Mouse (Mus musculus): ENCODE measurements around the gene Opcml. TPM values are rescaled to one million over a fixed set of nuclear protein-coding genes. Genes with fewer than 3 reads are reported as not detected.

The Opcml gene
- total and polyA plus RNA-seq, 3 experiments, result 0.82 TPM; not detected in 2

DNA sequence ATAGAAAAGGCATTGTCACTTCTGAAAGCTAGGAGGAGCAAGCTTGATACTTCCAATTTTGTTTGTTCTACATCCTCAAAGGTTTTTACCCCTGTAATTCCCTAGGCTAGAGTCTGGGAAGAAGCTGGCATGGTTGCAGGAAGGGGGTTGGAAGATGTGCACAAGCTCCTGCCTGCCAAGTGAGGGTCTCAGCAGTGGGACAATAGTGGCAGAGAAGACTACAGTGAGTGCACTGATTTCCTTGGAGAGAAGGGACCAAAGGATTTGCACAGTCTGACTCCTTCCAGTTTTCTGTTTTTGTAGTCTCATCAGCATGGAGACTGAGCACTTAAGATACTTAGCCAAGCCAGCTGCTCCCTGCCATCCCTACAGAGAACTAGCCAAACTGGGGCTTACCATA, 177.7 kb downstream of the Opcml start:
- no peaks in the 10 kb centered on the region for H3K9me3 ChIP-seq (replicated peaks)
- TF ChIP-seq GATA1 (IDR thresholded peaks at IDR 0.05; ENCODE audit: borderline replicate concordance, low read length) (no peak), TAL1 (conservative IDR thresholded peaks at IDR 0.05; ENCODE audit: low read depth, low read length) (no peak), CTCF (IDR thresholded peaks at IDR 0.05; ENCODE audit: low read depth, low read length) (no peak)
- no peak for ATAC-seq (ENCODE audit: extremely low read depth, insufficient number of reproducible peaks, low FRiP score, poor library complexity, severe bottlenecking)

DNA sequence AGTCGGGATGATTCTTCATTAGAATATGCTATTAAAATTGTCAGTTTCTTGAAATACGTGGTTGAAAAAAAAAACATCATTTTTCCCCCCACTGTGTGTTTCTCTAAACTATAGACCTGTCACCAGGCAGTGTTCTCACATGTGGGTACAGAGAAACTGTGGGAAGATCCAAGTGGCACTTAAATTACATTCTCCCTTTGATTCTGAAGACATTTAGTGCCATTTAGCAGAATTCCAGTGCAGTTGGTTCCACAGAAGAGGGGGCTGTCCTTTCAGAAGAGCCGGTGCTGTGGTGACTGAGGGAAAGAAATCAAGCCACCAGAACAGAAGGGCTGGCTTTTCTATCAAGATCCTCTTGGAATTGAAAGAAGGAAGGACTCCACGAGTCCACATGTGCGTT, 181.7 kb downstream of the Opcml start:
- DNase-seq (ENCODE audit: low spot score) (no peak), ATAC-seq (ENCODE audit: extremely low read depth, insufficient number of reproducible peaks, low FRiP score, poor library complexity, severe bottlenecking) (no peak)
- TF ChIP-seq GATA2 (IDR thresholded peaks at IDR 0.05; ENCODE audit: borderline replicate concordance, low read depth, low read length), result no peak
- TF ChIP-seq GATA1 (IDR thresholded peaks at IDR 0.05; ENCODE audit: borderline replicate concordance, low read length), result no peak
- no peak for TF ChIP-seq TAL1 (conservative IDR thresholded peaks at IDR 0.05; ENCODE audit: low read depth, low read length)
- TF ChIP-seq CTCF (IDR thresholded peaks at IDR 0.05; ENCODE audit: low read depth, low read length), result no peak
- TF ChIP-seq POLR2AphosphoS5 (IDR thresholded peaks at IDR 0.05; ENCODE audit: insufficient replicate concordance, low read depth, low read length), result no peak
- H3K4me1 ChIP-seq (ENCODE audit: insufficient read depth, low read depth, low read length), result no peaks in the 10 kb centered on the region
- no peaks in the 10 kb centered on the region for H3K9me3 ChIP-seq (replicated peaks)
- no peaks in the 10 kb centered on the region for H3K36me3 ChIP-seq (replicated peaks)
- H3K27me3 ChIP-seq (ENCODE audit: insufficient read depth, low read length), result no peaks in the 10 kb centered on the region
- H3K4me3 ChIP-seq (ENCODE audit: low read depth, low read length), result no peak overlapping the region

More for the DNA sequence above, 177.7 kb downstream of the Opcml start:
- H3K27me3 ChIP-seq (ENCODE audit: insufficient read depth, low read length), result no peaks in the 10 kb centered on the region
- no peaks in the 10 kb centered on the region for H3K36me3 ChIP-seq (replicated peaks)
- DNase-seq (ENCODE audit: low spot score), result no peak
- no peak overlapping the region for H3K4me3 ChIP-seq (ENCODE audit: low read depth, low read length)
- no peaks in the 10 kb centered on the region for H3K4me1 ChIP-seq (ENCODE audit: insufficient read depth, low read depth, low read length)

DNA sequence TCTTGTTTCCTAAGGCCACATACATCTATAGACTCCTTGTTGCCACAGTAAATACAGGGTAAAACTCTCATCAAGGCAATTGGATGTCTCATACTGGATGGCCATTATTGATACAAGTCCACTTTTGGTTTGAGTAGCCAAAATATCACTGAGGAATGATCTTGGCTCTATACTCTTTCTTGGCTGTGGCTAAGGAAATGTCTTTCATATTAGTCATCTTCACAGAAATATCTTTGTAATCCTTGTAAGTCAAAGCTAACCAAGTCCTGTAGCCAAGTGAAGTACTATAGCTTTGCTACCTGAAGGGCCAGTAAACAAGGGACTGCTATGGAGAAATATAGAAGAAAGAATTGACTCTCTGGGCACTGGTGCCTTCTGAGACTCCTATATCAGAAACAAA, 192.0 kb downstream of the Opcml start:
- H3K4me1 ChIP-seq (ENCODE audit: insufficient read depth, low read depth, low read length), result no peaks in the 10 kb centered on the region
- no peaks in the 10 kb centered on the region for H3K27me3 ChIP-seq (ENCODE audit: insufficient read depth, low read length)
- H3K36me3 ChIP-seq (replicated peaks), result no peaks in the 10 kb centered on the region
- DNase-seq (ENCODE audit: low spot score) (no peak), ATAC-seq (ENCODE audit: extremely low read depth, insufficient number of reproducible peaks, low FRiP score, poor library complexity, severe bottlenecking) (no peak)
- TF ChIP-seq TAL1 (conservative IDR thresholded peaks at IDR 0.05; ENCODE audit: low read depth, low read length) (no peak), GATA1 (IDR thresholded peaks at IDR 0.05; ENCODE audit: borderline replicate concordance, low read length) (no peak), GATA2 (IDR thresholded peaks at IDR 0.05; ENCODE audit: borderline replicate concordance, low read depth, low read length) (no peak), CTCF (IDR thresholded peaks at IDR 0.05; ENCODE audit: low read depth, low read length) (no peak), POLR2AphosphoS5 (IDR thresholded peaks at IDR 0.05; ENCODE audit: insufficient replicate concordance, low read depth, low read length) (no peak)
- H3K9me3 ChIP-seq (replicated peaks), result no peaks in the 10 kb centered on the region
- H3K4me3 ChIP-seq (ENCODE audit: low read depth, low read length), result no peak overlapping the region

DNA sequence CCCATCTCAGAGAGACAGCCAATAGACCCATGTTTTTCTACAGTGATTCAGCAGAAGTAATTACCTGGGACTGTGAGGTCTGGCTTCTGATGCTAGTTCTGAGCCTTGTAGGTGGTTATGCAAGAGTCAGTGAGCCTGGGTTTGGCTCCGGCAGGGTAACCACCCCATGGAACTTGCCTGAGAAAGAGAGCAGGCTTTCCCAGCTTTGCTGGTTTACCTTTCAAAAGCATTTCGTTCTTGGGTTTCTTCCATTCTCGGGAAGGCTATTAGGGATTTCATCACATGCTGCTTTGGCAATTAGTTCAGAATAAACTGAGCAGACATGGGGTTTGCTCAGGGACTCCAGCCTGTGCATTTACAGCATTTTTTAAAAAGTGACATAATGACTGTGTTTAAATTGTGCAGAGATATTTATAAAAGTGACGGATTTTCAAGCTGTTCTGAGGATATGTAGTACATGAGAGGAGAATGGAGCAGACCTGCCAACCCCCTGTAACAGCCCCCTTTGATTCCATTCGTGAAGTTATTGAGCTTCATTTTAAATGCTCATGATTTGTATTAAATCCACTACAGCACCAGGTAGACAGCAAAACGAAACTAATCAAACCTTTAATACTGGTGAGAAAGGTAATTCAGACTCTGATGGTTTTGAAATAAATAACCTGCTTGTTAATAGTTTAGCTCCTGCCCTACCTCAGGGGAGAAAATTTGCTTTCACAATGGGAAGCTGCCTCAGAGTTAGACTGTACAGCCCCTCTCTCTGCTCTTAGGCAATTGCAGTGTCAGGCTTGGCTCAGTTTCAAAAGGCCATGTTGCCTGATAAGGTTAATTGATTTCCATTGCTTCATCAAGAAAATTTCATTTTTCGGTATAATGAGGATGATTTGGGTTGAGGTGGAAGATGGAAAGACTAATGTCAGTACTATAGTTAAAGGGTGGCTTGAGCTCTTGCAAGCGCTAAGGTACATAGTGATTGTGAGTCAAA, 196.3 kb downstream of the Opcml start:
- no peak for DNase-seq (ENCODE audit: low spot score)
- no peak for ATAC-seq (ENCODE audit: extremely low read depth, insufficient number of reproducible peaks, low FRiP score, poor library complexity, severe bottlenecking)
- H3K27me3 ChIP-seq (ENCODE audit: insufficient read depth, low read length), result no peaks in the 10 kb centered on the region
- TF ChIP-seq GATA2 (IDR thresholded peaks at IDR 0.05; ENCODE audit: borderline replicate concordance, low read depth, low read length) (no peak), TAL1 (conservative IDR thresholded peaks at IDR 0.05; ENCODE audit: low read depth, low read length) (no peak), CTCF (IDR thresholded peaks at IDR 0.05; ENCODE audit: low read depth, low read length) (no peak), GATA1 (IDR thresholded peaks at IDR 0.05; ENCODE audit: borderline replicate concordance, low read length) (no peak), POLR2AphosphoS5 (IDR thresholded peaks at IDR 0.05; ENCODE audit: insufficient replicate concordance, low read depth, low read length) (no peak)
- H3K36me3 ChIP-seq (replicated peaks), result no peaks in the 10 kb centered on the region
- no peaks in the 10 kb centered on the region for H3K4me1 ChIP-seq (ENCODE audit: insufficient read depth, low read depth, low read length)
- H3K9me3 ChIP-seq (replicated peaks), result no peaks in the 10 kb centered on the region
- no peak overlapping the region for H3K4me3 ChIP-seq (ENCODE audit: low read depth, low read length)

DNA sequence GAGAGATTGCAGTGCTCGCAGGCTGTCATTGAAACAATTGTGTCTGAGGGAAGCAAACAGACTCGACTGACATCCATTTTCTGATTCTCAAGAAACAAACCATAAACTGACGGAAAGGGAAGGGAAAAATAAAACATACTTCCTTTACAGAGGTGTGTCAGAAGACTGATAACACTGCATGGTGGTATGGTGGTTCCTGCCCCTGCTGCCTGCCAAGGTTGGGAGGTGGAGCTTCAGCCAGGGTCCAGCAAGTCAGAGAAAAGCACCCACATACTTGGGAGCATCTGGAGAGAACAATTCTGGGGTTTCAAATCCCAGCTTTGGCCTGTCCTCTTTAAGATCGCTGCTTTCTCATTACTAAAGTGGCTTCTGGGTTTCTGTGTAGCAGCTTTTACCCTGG, 201.0 kb downstream of the Opcml start:
- Histone ChIP-seq H3K27me3 (ENCODE audit: insufficient read depth, low read length) (no peaks in the 10 kb centered on the region), H3K36me3 (replicated peaks) (no peaks in the 10 kb centered on the region), H3K4me1 (ENCODE audit: insufficient read depth, low read depth, low read length) (no peaks in the 10 kb centered on the region), H3K4me3 (ENCODE audit: low read depth, low read length) (no peak overlapping the region), H3K9me3 (replicated peaks) (0 out of 2 replicates have a peak, but pooled peaks cover 2% of the 10 kb centered on the region)
- ATAC-seq (ENCODE audit: extremely low read depth, insufficient number of reproducible peaks, low FRiP score, poor library complexity, severe bottlenecking), result no peak
- no peak for TF ChIP-seq CTCF (IDR thresholded peaks at IDR 0.05; ENCODE audit: low read depth, low read length)
- no peak for DNase-seq (ENCODE audit: low spot score)

DNA sequence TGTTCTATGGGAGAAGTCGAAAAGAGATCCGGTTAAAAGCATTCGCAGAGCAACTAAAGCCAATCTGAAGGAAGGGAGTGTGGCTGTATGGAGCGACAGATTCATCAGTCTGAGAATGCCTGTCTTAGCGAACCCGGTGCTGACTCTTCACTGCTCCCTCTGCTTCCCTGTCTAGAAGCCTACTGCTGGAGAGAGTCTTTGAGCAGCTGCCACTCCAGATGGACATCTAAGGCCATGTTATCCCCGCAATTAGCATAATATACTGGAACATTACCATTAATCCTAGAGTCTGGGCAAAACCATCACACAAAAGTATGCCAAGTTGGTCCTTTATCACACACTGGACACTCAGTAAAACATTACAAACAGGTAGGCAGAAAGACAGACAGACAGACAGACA, 206.0 kb downstream of the Opcml start:
- Histone ChIP-seq H3K27me3 (ENCODE audit: insufficient read depth, low read length) (no peaks in the 10 kb centered on the region), H3K4me3 (ENCODE audit: low read depth, low read length) (no peak overlapping the region), H3K4me1 (ENCODE audit: insufficient read depth, low read depth, low read length) (no peaks in the 10 kb centered on the region), H3K9me3 (replicated peaks) (0 out of 2 replicates have a peak, but pooled peaks cover 2% of the 10 kb centered on the region), H3K36me3 (replicated peaks) (no peaks in the 10 kb centered on the region)
- ATAC-seq (ENCODE audit: extremely low read depth, insufficient number of reproducible peaks, low FRiP score, poor library complexity, severe bottlenecking), result no peak
- TF ChIP-seq GATA2 (IDR thresholded peaks at IDR 0.05; ENCODE audit: borderline replicate concordance, low read depth, low read length), result no peak
- no peak for TF ChIP-seq POLR2AphosphoS5 (IDR thresholded peaks at IDR 0.05; ENCODE audit: insufficient replicate concordance, low read depth, low read length)
- no peak for TF ChIP-seq CTCF (IDR thresholded peaks at IDR 0.05; ENCODE audit: low read depth, low read length)
- TF ChIP-seq TAL1 (conservative IDR thresholded peaks at IDR 0.05; ENCODE audit: low read depth, low read length), result no peak
- TF ChIP-seq GATA1 (IDR thresholded peaks at IDR 0.05; ENCODE audit: borderline replicate concordance, low read length), result no peak
- no peak for DNase-seq (ENCODE audit: low spot score)

All from G1E (cell line).